Mouse (Mus musculus): ENCODE data around the gene Fgf15.

DNA sequence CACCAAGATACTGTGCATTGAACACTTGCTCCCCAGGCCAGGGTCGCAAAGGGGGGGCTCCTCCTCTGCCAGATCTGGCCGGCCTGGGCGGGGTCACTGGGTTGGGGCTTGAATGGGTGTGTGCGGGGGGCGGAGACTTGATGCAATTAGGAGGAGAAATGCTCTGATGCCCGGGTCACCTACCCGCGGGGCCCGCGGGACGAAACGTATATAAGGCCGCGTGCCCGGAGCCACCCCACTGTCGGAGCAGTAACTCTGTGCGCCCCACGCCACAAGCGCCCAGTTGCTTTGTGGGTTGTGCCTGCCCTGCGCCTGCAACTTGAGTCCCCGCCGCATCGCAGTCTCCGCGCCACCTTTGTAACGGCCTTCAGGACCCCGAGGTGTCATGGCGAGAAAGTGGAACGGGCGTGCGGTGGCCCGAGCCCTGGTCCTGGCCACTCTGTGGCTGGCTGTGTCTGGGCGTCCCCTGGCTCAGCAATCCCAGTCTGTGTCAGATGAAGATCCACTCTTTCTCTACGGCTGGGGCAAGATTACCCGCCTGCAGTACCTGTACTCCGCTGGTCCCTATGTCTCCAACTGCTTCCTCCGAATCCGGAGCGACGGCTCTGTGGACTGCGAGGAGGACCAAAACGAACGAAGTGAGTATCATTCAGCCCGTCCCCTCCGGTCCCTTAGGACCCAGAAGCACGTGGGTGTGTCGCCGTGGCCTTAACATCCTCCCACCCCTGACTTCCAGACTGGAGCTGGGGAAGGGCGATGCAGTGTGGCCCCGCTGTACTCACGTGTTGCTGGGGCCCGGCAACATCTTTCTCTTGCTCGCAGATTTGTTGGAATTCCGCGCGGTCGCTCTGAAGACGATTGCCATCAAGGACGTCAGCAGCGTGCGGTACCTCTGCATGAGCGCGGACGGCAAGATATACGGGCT, at the start of gene Fgf15:
- TF ChIP-seq MAFK (IDR thresholded peaks at IDR 0.05; ENCODE audit: insufficient read depth, low read depth, low read length) (no peak), HCFC1 (IDR thresholded peaks at IDR 0.05; ENCODE audit: borderline replicate concordance, insufficient read depth, low read length) (no peak), ZC3H11A (IDR thresholded peaks at IDR 0.05; ENCODE audit: borderline replicate concordance, low read depth, low read length) (no peak), ZNF384 (IDR thresholded peaks at IDR 0.05; ENCODE audit: low read depth, low read length) (no peak)

Measured in ES-E14 (cell line).